Mouse (Mus musculus): ENCODE results near the gene Bach2. TPM values are rescaled to one million over a fixed set of nuclear protein-coding genes. Genes with fewer than 3 reads are reported as not detected.

Gene Bach2
- polyA plus RNA-seq, 2 experiments, result 0.45 to 0.67 TPM

- DNase-seq (ENCODE audit: low read depth in 3 of 3, low spot score in 3 of 3) (no peak), ATAC-seq (ENCODE audit: insufficient read depth) (no peak)
- no peaks in the 10 kb centered on the region for H3K9me3 ChIP-seq (ENCODE audit: control insufficient read depth, low read length)
- no peak overlapping the region for H3K4me3 ChIP-seq (ENCODE audit: insufficient read depth in 1 of 2, low read depth in 2 of 2, low read length in 2 of 2)
- H3K36me3 ChIP-seq (replicated peaks; ENCODE audit: control insufficient read depth, insufficient read depth, low read depth), result peaks cover 16% of the 10 kb centered on the region
- no peak overlapping the region for H3K27ac ChIP-seq
- TF ChIP-seq CTCF (IDR thresholded peaks at IDR 0.05; ENCODE audit: low read depth) (no peak), EP300 (IDR thresholded peaks at IDR 0.05; ENCODE audit: low read depth) (no peak)
- peaks cover 5 to 6% of the 10 kb centered on the region in 2 experiments; a peak in 2 of 4 replicates for H3K4me1 ChIP-seq (replicated peaks; ENCODE audit: control insufficient read depth in 2 of 2, insufficient read depth in 2 of 2, low read length in 1 of 2)
- no peak overlapping the region for H3K9ac ChIP-seq (replicated peaks)
- H3K4me2 ChIP-seq (ENCODE audit: low read depth), result no peak overlapping the region
- H3K27me3 ChIP-seq (ENCODE audit: control insufficient read depth, insufficient read depth, low read length), result no peaks in the 10 kb centered on the region
Measured at GRCm38 (mm10) chr4:32621637-32622036, 383.0 kb downstream of the Bach2 start.
